Mouse (Mus musculus): ENCODE results near the gene Tm4sf4.

Gene Tm4sf4

GRCm38 (mm10) chr3:57474421-57474820 lies 49.3 kb downstream of the Tm4sf4 start:
- in situ Hi-C loops (cut with MboI) = no loop called here

- in situ Hi-C loops (cut with MboI) = no loop called here
Observed at GRCm38 (mm10) chr3:57480640-57481039, 55.5 kb downstream of the Tm4sf4 start.

GRCm38 (mm10) chr3:57481981-57482380 lies 56.9 kb downstream of the Tm4sf4 start:
- in situ Hi-C loops (cut with MboI) = no loop called here

GRCm38 (mm10) chr3:57486068-57486467 lies 61.0 kb downstream of the Tm4sf4 start:
- in situ Hi-C loops (cut with MboI) = no loop called here

- in situ Hi-C loops (cut with MboI) = no loop called here
Observed at GRCm38 (mm10) chr3:57487455-57488153, 62.5 kb downstream of the Tm4sf4 start.

Measured in mature B cell (primary cell).